Mouse (Mus musculus) bone marrow, adult 2 months (tissue): Measurements from ENCODE around the gene Aars.

Experiments
- CTCF ChIP-seq: fragments of 200-500 bp; IDR thresholded peaks from 2 replicates; pipeline ENCODE4 v1.5.1; 2011; ENCODE audit warnings: low read length, control low read depth; ENCODE audit not compliant: control insufficient read depth, insufficient read depth
- POLR2A ChIP-seq: fragments of 200-500 bp; IDR thresholded peaks from 2 replicates; pipeline ENCODE4 v1.6.1; 2011; ENCODE audit warnings: low read depth, mild to moderate bottlenecking, control low read depth, low read length, borderline replicate concordance; ENCODE audit not compliant: control insufficient read depth

- TF ChIP-seq CTCF, result no peak
- TF ChIP-seq POLR2A, result peak; percentile 89; the same call in 1 of the 2 replicates
These were observed 35.1 kb upstream of the Aars start, which contains the start of gene Ddx19a for GRCm38 (mm10) chr8:110997547-110998531.
